Mouse (Mus musculus) lung, postnatal 10 days (tissue): ENCODE measurements around the gene Phf13.
A peak's percentile ranks its signal among the peaks of the same experiment; 100 is the strongest.

Experiments
- DNase-seq: peaks from one replicate; pipeline ENCODE4 v3.0.0; 2021

The Phf13 gene

GRCm38 (mm10) chr4:152012109-152012508 lies 16.1 kb upstream of the Phf13 start:
- no peak for DNase-seq

GRCm38 (mm10) chr4:152011171-152011760 lies 15.2 kb upstream of the Phf13 start:
- DNase-seq = no peak

GRCm38 (mm10) chr4:152010707-152011134 lies 14.7 kb upstream of the Phf13 start:
- no peak for DNase-seq

- DNase-seq = peak; percentile 63
Measured at GRCm38 (mm10) chr4:152010091-152010706, 14.1 kb upstream of the Phf13 start.

GRCm38 (mm10) chr4:152009076-152010051 lies 13.3 kb upstream of the Phf13 start:
- peak; percentile 84 for DNase-seq

- DNase-seq = peak; percentile 98
Measured at GRCm38 (mm10) chr4:152008622-152009075, 12.6 kb upstream of the Phf13 start, which contains the start of gene Klhl21. Klhl21 (plus strand) TSS chr4:152008803.

GRCm38 (mm10) chr4:152008148-152008500 lies 12.1 kb upstream of the Phf13 start:
- no peak for DNase-seq

- peak; percentile 68 for DNase-seq
Measured at GRCm38 (mm10) chr4:152007481-152008147, 11.6 kb upstream of the Phf13 start.

GRCm38 (mm10) chr4:152006812-152007211 lies 10.8 kb upstream of the Phf13 start:
- DNase-seq = no peak

GRCm38 (mm10) chr4:152006137-152006536 lies 10.1 kb upstream of the Phf13 start:
- DNase-seq = no peak

GRCm38 (mm10) chr4:152002063-152002462 lies 6.0 kb upstream of the Phf13 start:
- DNase-seq = no peak

GRCm38 (mm10) chr4:152001335-152001734 lies 5.3 kb upstream of the Phf13 start:
- no peak for DNase-seq

- DNase-seq = peak; percentile 76
Measured at GRCm38 (mm10) chr4:152000906-152001305, 4.8 kb upstream of the Phf13 start.

GRCm38 (mm10) chr4:151999481-151999880 lies 3.4 kb upstream of the Phf13 start:
- no peak for DNase-seq

GRCm38 (mm10) chr4:151997701-151998100 lies 1.6 kb upstream of the Phf13 start:
- DNase-seq = no peak

GRCm38 (mm10) chr4:151996951-151997222 lies 829 bp upstream of the Phf13 start:
- DNase-seq = no peak

GRCm38 (mm10) chr4:151995371-151996172 lies 486 bp downstream of the Phf13 start:
- DNase-seq = peak; percentile 59

GRCm38 (mm10) chr4:151994228-151995171 lies 1.6 kb downstream of the Phf13 start:
- DNase-seq = peak; percentile 46

- no peak for DNase-seq
Measured at GRCm38 (mm10) chr4:151993035-151993434, 3.0 kb downstream of the Phf13 start.

- no peak for DNase-seq
Measured at GRCm38 (mm10) chr4:151992091-151992490, 4.0 kb downstream of the Phf13 start.

- DNase-seq = no peak
Measured at GRCm38 (mm10) chr4:151989110-151989488, 7.0 kb downstream of the Phf13 start.
